30 mouse cellular contexts compared by ENCODE assay signal in genomic region chr2:45316945-45317565, GRCm38 (mm10).
DNase-seq lines count a peak whose midpoint lies in the region; ATAC-seq and TF ChIP-seq lines count a peak whose summit lies in the region.
"Had no signal": no experiment of that assay in that cellular context is flagged by ENCODE, and none has a peak within 500 bp of the region (broad histone marks: within the 10 kb centered on the region; RNA-seq: fewer than 3 reads in every experiment).

No protein-coding gene starts in this region.

- no peak overlapping the region for H3K4me2 ChIP-seq in embryonic facial prominence, embryonic 15.5 days (replicated peaks)
- H3K4me2 ChIP-seq: hindbrain, embryonic 12.5 days; limb, embryonic 15.5 days; liver, embryonic 15.5 days; lung, embryonic 15.5 days; midbrain, embryonic 15.5 days; neural tube, embryonic 13.5 days had no signal

- DNase-seq in gastrocnemius, adult 18-20 months (ENCODE audit: low spot score): peak; percentile 23
- no peak for DNase-seq in gastrocnemius, postnatal 14 days
- peak in 1 of 2 experiments; percentile 30 for DNase-seq in layer of hippocampus, adult 2 months (ENCODE audit: low spot score in 2 of 2)
- no peak for DNase-seq in layer of hippocampus, adult 9-10 months (ENCODE audit: low spot score)
- DNase-seq in liver: no peak
- DNase-seq: B cell, adult 2 months; cerebellum, adult 2 months; cerebellum, postnatal 36 days; embryo, embryonic 11 days; forebrain, postnatal 0 days; kidney, postnatal 36 days; left cerebral cortex, postnatal 4 days; lung, postnatal 36 days; right cerebral cortex, adult 18-20 months; right cerebral cortex, postnatal 4 days; thymus, adult 2 months; thymus, postnatal 4 days had no signal

- H3K9ac ChIP-seq in embryonic facial prominence, embryonic 15.5 days: no peak overlapping the region
- H3K9ac ChIP-seq: forebrain, postnatal 0 days; hindbrain, embryonic 12.5 days; limb, embryonic 15.5 days; liver, embryonic 15.5 days; lung, embryonic 15.5 days; midbrain, embryonic 15.5 days; neural tube, embryonic 13.5 days had no signal

- no peaks in the 10 kb centered on the region for H3K4me1 ChIP-seq in embryonic facial prominence, embryonic 15.5 days
- H3K4me1 ChIP-seq: hindbrain, embryonic 12.5 days; limb, embryonic 15.5 days; liver, embryonic 15.5 days; lung, embryonic 15.5 days; midbrain, embryonic 15.5 days; neural tube, embryonic 13.5 days had no signal

- H3K4me3 ChIP-seq in layer of hippocampus, adult 2 months: no peak overlapping the region
- no peak overlapping the region for H3K4me3 ChIP-seq in embryonic facial prominence, embryonic 15.5 days (replicated peaks)
- H3K4me3 ChIP-seq: hindbrain, embryonic 12.5 days; limb, embryonic 15.5 days; liver, embryonic 15.5 days; lung, embryonic 15.5 days; midbrain, embryonic 15.5 days; neural tube, embryonic 13.5 days had no signal

- peak overlapping the region; percentile 49 for H3K27ac ChIP-seq in layer of hippocampus, adult 2 months
- 0 out of 2 replicates have a peak overlapping the region, but pooled peaks have one; percentile 30 for H3K27ac ChIP-seq in embryonic facial prominence, embryonic 15.5 days (replicated peaks)
- H3K27ac ChIP-seq: hindbrain, embryonic 12.5 days; limb, embryonic 15.5 days; liver, embryonic 15.5 days; lung, embryonic 15.5 days; midbrain, embryonic 15.5 days; neural tube, embryonic 13.5 days; stomach, postnatal 0 days had no signal

- intact Hi-C loops in gastrocnemius, postnatal 14 days (cut with DNase I; ENCODE audit: low total_unique reads): no loop called here

- H3K36me3 ChIP-seq in embryonic facial prominence, embryonic 15.5 days: no peaks in the 10 kb centered on the region
- H3K36me3 ChIP-seq: G1E; hindbrain, embryonic 12.5 days; limb, embryonic 15.5 days; liver, embryonic 15.5 days; lung, embryonic 15.5 days; midbrain, embryonic 15.5 days; neural tube, embryonic 13.5 days had no signal

- no peaks in the 10 kb centered on the region for H3K9me3 ChIP-seq in embryonic facial prominence, embryonic 15.5 days (replicated peaks)
- H3K9me3 ChIP-seq: G1E; hindbrain, embryonic 12.5 days; limb, embryonic 15.5 days; liver, embryonic 15.5 days; lung, embryonic 15.5 days; midbrain, embryonic 15.5 days; neural tube, embryonic 13.5 days had no signal

- no peak for ATAC-seq in embryonic facial prominence, embryonic 15.5 days (ENCODE audit: insufficient number of reproducible peaks, low FRiP score, low TSS enrichment, low read depth)
- ATAC-seq in megakaryocyte progenitor cell, adult 5-6 weeks (replicated peaks; ENCODE audit: poor library complexity): peak; percentile 39; the same call in 1 of the 2 replicates
- ATAC-seq: forebrain, postnatal 0 days; intestine, postnatal 0 days; midbrain, embryonic 15.5 days; Patski had no signal

- H3K27me3 ChIP-seq in embryonic facial prominence, embryonic 15.5 days: no peaks in the 10 kb centered on the region
- H3K27me3 ChIP-seq: CH12.LX; hindbrain, embryonic 12.5 days; limb, embryonic 15.5 days; liver, embryonic 15.5 days; lung, embryonic 15.5 days; midbrain, embryonic 15.5 days; neural tube, embryonic 13.5 days; Patski had no signal

- WGBS in embryonic facial prominence, embryonic 15.5 days: 73% methylated on average over 4 of the region's 4 CpGs

- TF ChIP-seq CTCF in layer of hippocampus, adult 2 months (conservative IDR thresholded peaks at IDR 0.05): no peak
